ENCODE assay signal across 22 mouse cellular contexts in the genomic region with DNA sequence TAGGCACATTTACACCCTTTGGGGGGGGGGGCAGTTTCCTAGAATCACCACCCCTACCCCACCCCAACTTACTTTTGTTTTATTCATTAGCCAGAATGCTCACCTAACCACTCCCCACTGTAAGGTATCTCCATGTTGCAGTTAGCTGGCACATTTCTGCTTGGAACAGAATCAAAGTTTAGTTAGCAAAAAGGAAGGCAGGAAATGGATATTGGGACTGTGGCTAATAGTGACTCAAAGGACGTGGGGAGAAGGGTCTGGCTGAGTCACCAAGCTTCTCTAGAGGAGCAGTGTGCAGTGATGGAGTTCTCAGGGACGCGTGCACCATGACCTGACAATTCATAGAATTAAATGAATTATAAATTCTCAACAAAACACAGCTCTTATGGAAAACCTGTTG. TPM values are rescaled to one million over a fixed set of nuclear protein-coding genes. Genes with fewer than 3 reads are reported as not detected.
DNase-seq lines count a peak whose midpoint lies in the region; ATAC-seq and TF ChIP-seq lines count a peak whose summit lies in the region.
"Had no signal": no experiment of that assay in that cellular context is flagged by ENCODE, and none has a peak within 500 bp of the region (broad histone marks: within the 10 kb centered on the region; RNA-seq: fewer than 3 reads in every experiment).

No protein-coding gene starts in this region.

- no peak for TF ChIP-seq POLR2A in kidney, adult 2 months (IDR thresholded peaks at IDR 0.05; ENCODE audit: low read depth, low read length)
- TF ChIP-seq POLR2A in embryonic fibroblast, embryonic 13.5 days (IDR thresholded peaks at IDR 0.05; ENCODE audit: low read depth, low read length) = no peak

- no peaks in the 10 kb centered on the region for H3K36me3 ChIP-seq in kidney, adult 2 months (ENCODE audit: control insufficient read depth, insufficient read depth, low read length)
- H3K36me3 ChIP-seq: hindbrain, embryonic 12.5 days had no signal

- peak; percentile 33 for DNase-seq in kidney, adult 2 months
- DNase-seq in kidney, postnatal 4 days = no peak
- peak; percentile 30 for DNase-seq in 3134 (ENCODE audit: extremely low read depth, insufficient read length, low spot score)
- DNase-seq in 3T3-L1 (ENCODE audit: low read depth, low spot score) = peak; percentile 37
- no peak for DNase-seq in thymus, postnatal 4 days
- DNase-seq: adrenal gland, postnatal 10 days; cerebellum, adult 11 months; cerebellum, postnatal 10 days; embryo, embryonic 11 days; heart, postnatal 10 days; liver, postnatal 0 days; lung, postnatal 10 days; right cerebral cortex, postnatal 25 days; thymus, postnatal 14 days had no signal

- H3K4me1 ChIP-seq in kidney, adult 2 months (ENCODE audit: control insufficient read depth, insufficient read depth, low read length) = peaks cover 22% of the 10 kb centered on the region
- H3K4me1 ChIP-seq in embryonic fibroblast, embryonic 13.5 days (ENCODE audit: control insufficient read depth, insufficient read depth, low read length) = peaks cover 15% of the 10 kb centered on the region

- ATAC-seq in activated CD4-positive, CD25-positive, alpha-beta regulatory T cell, adult 4 months = no peak
- ATAC-seq: forebrain, embryonic 13.5 days; liver, postnatal 0 days had no signal

- H3K27me3 ChIP-seq in kidney, adult 2 months (replicated peaks; ENCODE audit: control insufficient read depth, insufficient read depth, low read length) = no peaks in the 10 kb centered on the region
- H3K27me3 ChIP-seq: forebrain, embryonic 13.5 days; hindbrain, embryonic 12.5 days had no signal

- no peak overlapping the region for H3K4me3 ChIP-seq in kidney, adult 2 months (ENCODE audit: insufficient read depth, low read depth, low read length)
- no peak overlapping the region for H3K4me3 ChIP-seq in embryonic fibroblast, embryonic 13.5 days (ENCODE audit: insufficient read depth, low read length)
- H3K4me3 ChIP-seq: erythroblast, embryonic 14.5 days; forebrain, embryonic 13.5 days; hindbrain, embryonic 12.5 days; limb, embryonic 10.5 days; megakaryocyte, embryonic 14.5 days had no signal

- 72% methylated on average over 3 of the region's 3 CpGs for WGBS in kidney, adult 2 months

- peak overlapping the region; percentile 27; the same call in 1 of the 2 replicates for H3K27ac ChIP-seq in kidney, adult 2 months (ENCODE audit: insufficient read depth, low read depth, low read length)
- H3K27ac ChIP-seq in embryonic fibroblast, embryonic 13.5 days (ENCODE audit: insufficient read depth, low read length) = peak overlapping the region; percentile 2; the same call in 1 of the 2 replicates
- H3K27ac ChIP-seq: forebrain, embryonic 13.5 days had no signal

- TF ChIP-seq CTCF in kidney, adult 2 months (conservative IDR thresholded peaks at IDR 0.05; ENCODE audit: insufficient read depth, insufficient read length, low read depth, low read length) = no peak
- TF ChIP-seq CTCF in embryonic fibroblast, embryonic 13.5 days (IDR thresholded peaks at IDR 0.05; ENCODE audit: borderline replicate concordance, insufficient read depth, low read length) = no peak

RNA-seq across cellular contexts. Expression of gene Has3, which starts 50.5 kb away (rescaled TPM):
- 0.72 and 0.98 TPM in 2 replicates for polyA plus RNA-seq in kidney, adult 2 months (2012; rRNA removed)
- polyA plus RNA-seq in embryonic fibroblast, embryonic 13.5 days (2011; ENCODE audit: insufficient read length, low read depth, missing spikeins) = 0.16 and 0.47 TPM in 2 replicates
- polyA plus RNA-seq in activated CD4-positive, CD25-positive, alpha-beta regulatory T cell, adult 4 months (2017; shearing (Covaris generic)) = under 1 TPM; 0.43 to 0.44 TPM
- polyA plus RNA-seq: erythroblast, embryonic 14.5 days; G1E had no signal

Comparison
In these comparisons a context has a peak if more than half of its experiments do, and no peak if none do; other contexts are left out.
1. DNase-seq: peak in kidney, adult 2 months (single experiment), 3134 (single experiment) and 3T3-L1 (single experiment); none in kidney, postnatal 4 days (0 of 2) and thymus, postnatal 4 days (single experiment).